Mouse (Mus musculus): ENCODE measurements at regions not wholly inside any gene's neighbourhood (a gene's known extent, or its start where the extent isn't known, plus 50 kb on each side); places are given as distances from the start of the nearest gene placed in this dataset.

DNA sequence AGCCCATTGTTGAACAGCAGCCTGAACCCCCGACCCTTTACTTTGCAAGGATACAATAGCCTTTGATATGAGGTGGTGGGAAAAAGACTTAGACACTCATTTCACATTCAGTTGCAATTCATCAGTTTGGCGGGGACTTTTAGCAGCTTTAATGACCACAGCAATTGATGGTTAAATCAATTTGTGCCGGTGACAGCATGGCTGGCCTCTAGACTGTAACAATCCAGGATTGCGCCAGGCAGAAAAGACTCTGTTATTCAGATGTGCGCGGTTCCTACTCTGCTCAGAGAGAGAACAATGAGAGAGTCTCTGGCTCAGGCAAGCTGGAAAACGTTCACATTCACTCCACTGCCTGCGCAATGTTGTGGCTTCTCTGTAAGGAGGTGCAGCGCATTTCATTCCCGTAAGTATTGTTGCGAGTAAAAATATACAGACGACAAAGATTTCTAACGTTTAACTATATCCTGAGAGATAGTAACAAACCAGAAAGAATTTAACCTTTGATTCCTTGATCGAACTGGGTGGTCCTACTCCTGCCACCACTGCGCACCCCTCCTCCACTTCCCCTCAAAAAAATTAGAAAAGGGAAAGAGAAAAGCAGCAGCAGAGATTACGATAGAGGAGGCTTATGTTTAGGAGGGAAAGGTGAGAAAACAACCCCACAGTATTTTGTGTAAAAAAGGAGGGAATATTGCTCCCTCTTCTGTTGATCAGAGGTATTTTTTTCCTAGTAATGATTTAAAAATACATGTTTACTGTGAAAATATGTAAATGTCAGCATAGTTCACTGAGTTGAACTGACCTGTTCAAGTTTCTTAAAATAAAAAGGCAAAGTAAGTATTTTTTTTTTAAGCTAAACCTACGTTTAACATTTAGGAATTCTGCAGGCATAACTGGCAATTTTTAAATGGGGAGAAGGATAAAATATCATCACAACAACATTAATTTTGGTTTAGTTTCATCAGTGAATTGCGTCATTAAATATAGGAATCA lies 267.6 kb downstream of the Rfpl4b start:
- peak; percentile 51 for TF ChIP-seq CTCF (conservative IDR thresholded peaks at IDR 0.05; ENCODE audit: low read length)
- no peak for TF ChIP-seq POU5F1 (IDR thresholded peaks at IDR 0.05; ENCODE audit: borderline replicate concordance, low read length)
